Comparison of ENCODE assay signal across 15 mouse cellular contexts in genomic region chr2:75250507-75250906, GRCm38 (mm10).
"Had no signal": no experiment of that assay in that cellular context is flagged by ENCODE, and none has a peak within 500 bp of the region (broad histone marks: within the 10 kb centered on the region; RNA-seq: fewer than 3 reads in every experiment).

No protein-coding gene starts in this region.

- DNase-seq: kidney, adult 11 months; kidney, postnatal 14 days; layer of hippocampus, postnatal 36 days; liver; lung, adult 2 months; lung, postnatal 10 days; right cerebral cortex, adult 18-20 months; thymus, adult 2 months; thymus, postnatal 25 days had no signal

- H3K27ac ChIP-seq: limb, embryonic 12.5 days; liver, embryonic 14.5 days; macrophage; midbrain, embryonic 12.5 days; neural tube, embryonic 15.5 days had no signal

- H3K4me3 ChIP-seq: limb, embryonic 12.5 days; midbrain, embryonic 12.5 days; myocyte; neural tube, embryonic 15.5 days had no signal

- H3K27me3 ChIP-seq: midbrain, embryonic 12.5 days; neural tube, embryonic 15.5 days had no signal
